Comparison of ENCODE assay signal across 16 mouse cellular contexts in genomic region chr6:38351930-38352329, GRCm38 (mm10). TPM values are rescaled to one million over a fixed set of nuclear protein-coding genes. Genes with fewer than 3 reads are reported as not detected.
DNase-seq lines count a peak whose midpoint lies in the region; ATAC-seq and TF ChIP-seq lines count a peak whose summit lies in the region.
"Had no signal": no experiment of that assay in that cellular context is flagged by ENCODE, and none has a peak within 500 bp of the region (broad histone marks: within the 10 kb centered on the region; RNA-seq: fewer than 3 reads in every experiment).

No protein-coding gene starts in this region.

- H3K9ac ChIP-seq in heart, embryonic 16.5 days (ENCODE audit: low read length) = no peak overlapping the region
- H3K9ac ChIP-seq in MEL (ENCODE audit: control insufficient read depth, low read depth, low read length, poor library complexity, severe bottlenecking) = peak overlapping the region; percentile 90
- H3K9ac ChIP-seq in liver, embryonic 15.5 days = peak overlapping the region; percentile 95
- H3K9ac ChIP-seq: lung, embryonic 15.5 days; stomach, embryonic 15.5 days had no signal

- TF ChIP-seq EP300 in MEL (IDR thresholded peaks at IDR 0.05; ENCODE audit: low read depth in 1 of 2, low read length in 2 of 2) = peak; percentile 51 to 78

- H3K9me3 ChIP-seq in heart, embryonic 16.5 days (replicated peaks; ENCODE audit: control insufficient read depth, low read length) = no peaks in the 10 kb centered on the region
- no peaks in the 10 kb centered on the region for H3K9me3 ChIP-seq in MEL (replicated peaks; ENCODE audit: insufficient read depth, low read length)
- no peaks in the 10 kb centered on the region for H3K9me3 ChIP-seq in liver, embryonic 15.5 days (replicated peaks)
- H3K9me3 ChIP-seq: lung, embryonic 15.5 days; stomach, embryonic 15.5 days had no signal

- no peak for DNase-seq in heart, adult 18-20 months
- DNase-seq in A20 (ENCODE audit: low read depth, low spot score) (peak; percentile 50), MEL (ENCODE audit: low read depth, low spot score) (peak; percentile 88)
- DNase-seq in urinary bladder, postnatal 14 days (ENCODE audit: low spot score) = no peak
- DNase-seq in embryo, embryonic 11 days = no peak
- no peak for DNase-seq in thymus, adult 2 months
- DNase-seq: cerebellum, adult 8-10 months; heart, postnatal 36 days; kidney, adult 2 months; layer of hippocampus, postnatal 36 days had no signal

- peaks cover 13% of the 10 kb centered on the region; the same call in 1 of the 2 replicates for H3K4me1 ChIP-seq in heart, embryonic 16.5 days (ENCODE audit: control insufficient read depth, insufficient read depth, low read length)
- peaks cover 0 to 26% of the 10 kb centered on the region in 2 experiments; a peak in 3 of 4 replicates for H3K4me1 ChIP-seq in MEL (ENCODE audit: control insufficient read depth in 1 of 2, insufficient read depth in 2 of 2, low read length in 2 of 2)
- H3K4me1 ChIP-seq in liver, embryonic 15.5 days (replicated peaks) = peaks cover 72% of the 10 kb centered on the region
- H3K4me1 ChIP-seq in thymus, adult 2 months (replicated peaks; ENCODE audit: control insufficient read depth, insufficient read depth, low read length) = peaks cover 17% of the 10 kb centered on the region

- H3K27me3 ChIP-seq in heart, embryonic 16.5 days (ENCODE audit: control insufficient read depth, insufficient read depth, low read length) = peaks cover 12% of the 10 kb centered on the region
- no peaks in the 10 kb centered on the region for H3K27me3 ChIP-seq in MEL (ENCODE audit: control insufficient read depth in 1 of 2, insufficient read depth in 2 of 2, low read length in 2 of 2)
- H3K27me3 ChIP-seq in liver, embryonic 15.5 days = no peaks in the 10 kb centered on the region
- H3K27me3 ChIP-seq in thymus, adult 2 months (ENCODE audit: control insufficient read depth, insufficient read depth, low read length) = no peaks in the 10 kb centered on the region

- H3K36me3 ChIP-seq in heart, embryonic 16.5 days (ENCODE audit: control insufficient read depth, insufficient read depth) = no peaks in the 10 kb centered on the region
- H3K36me3 ChIP-seq in MEL (ENCODE audit: control insufficient read depth in 1 of 2, insufficient read depth in 2 of 2, low read length in 2 of 2) = peaks cover 12 to 32% of the 10 kb centered on the region in 2 experiments
- H3K36me3 ChIP-seq in liver, embryonic 15.5 days (replicated peaks) = peaks cover 47% of the 10 kb centered on the region
- H3K36me3 ChIP-seq in thymus, adult 2 months (ENCODE audit: control insufficient read depth, insufficient read depth, low read length) = no peaks in the 10 kb centered on the region
- H3K36me3 ChIP-seq: lung, embryonic 15.5 days; stomach, embryonic 15.5 days had no signal

- TF ChIP-seq CTCF in MEL (IDR thresholded peaks at IDR 0.05 in 2 of 3, conservative IDR thresholded peaks at IDR 0.05 in 1 of 3; ENCODE audit: control insufficient read depth in 1 of 3, insufficient read depth in 1 of 3, low read depth in 2 of 3, low read length in 3 of 3, poor library complexity in 1 of 3, severe bottlenecking in 1 of 3) = no peak
- TF ChIP-seq CTCF in thymus, adult 2 months (IDR thresholded peaks at IDR 0.05; ENCODE audit: borderline replicate concordance, control insufficient read depth, extremely low read depth, insufficient read depth, low read length, poor library complexity) = no peak

- peak overlapping the region; percentile 81 for H3K4me2 ChIP-seq in heart, embryonic 16.5 days (ENCODE audit: low read depth, low read length)
- H3K4me2 ChIP-seq in liver, embryonic 15.5 days = peak overlapping the region; percentile 76

- TF ChIP-seq POLR2A in MEL (IDR thresholded peaks at IDR 0.05; ENCODE audit: control insufficient read depth in 1 of 2, insufficient read depth in 1 of 2, low read depth in 1 of 2, low read length in 2 of 2, poor library complexity in 1 of 2) = no peak
- no peak for TF ChIP-seq POLR2A in thymus, adult 2 months (IDR thresholded peaks at IDR 0.05; ENCODE audit: control insufficient read depth, extremely low read depth, insufficient read depth, low read length, poor library complexity)

- H3K4me3 ChIP-seq in heart, embryonic 16.5 days (ENCODE audit: low read length) = peak overlapping the region; percentile 21; the same call in 1 of the 2 replicates
- peak overlapping the region; percentile 93 to 97 for H3K4me3 ChIP-seq in MEL (ENCODE audit: control insufficient read depth in 1 of 2, insufficient read depth in 1 of 2, low read depth in 2 of 2, low read length in 2 of 2)
- peak overlapping the region; percentile 85 for H3K4me3 ChIP-seq in liver, embryonic 15.5 days (replicated peaks)
- no peak overlapping the region for H3K4me3 ChIP-seq in thymus, adult 2 months (ENCODE audit: control insufficient read depth, insufficient read depth, low read length)

- no peak for ATAC-seq in heart, embryonic 16.5 days (replicated peaks; ENCODE audit: extremely low read depth, insufficient read depth, low FRiP score)
- ATAC-seq in liver, embryonic 15.5 days (ENCODE audit: insufficient read depth) = no peak
- ATAC-seq: forebrain, embryonic 16.5 days had no signal

- H3K27ac ChIP-seq in heart, embryonic 16.5 days (ENCODE audit: low read length) = no peak overlapping the region
- peak overlapping the region; percentile 92 for H3K27ac ChIP-seq in MEL (ENCODE audit: control insufficient read depth, low read depth, low read length)
- peak overlapping the region; percentile 100 for H3K27ac ChIP-seq in liver, embryonic 15.5 days (replicated peaks)
- H3K27ac ChIP-seq in thymus, adult 2 months (ENCODE audit: control insufficient read depth, insufficient read depth, low read length) = no peak overlapping the region; the same call in 1 of the 2 replicates
- H3K27ac ChIP-seq: lung, embryonic 15.5 days; stomach, embryonic 15.5 days had no signal

- H3K79me2 ChIP-seq in MEL (ENCODE audit: control insufficient read depth, insufficient read depth, low read length, poor library complexity) = peaks cover 62% of the 10 kb centered on the region

- TF ChIP-seq RAD21 in MEL (IDR thresholded peaks at IDR 0.05; ENCODE audit: low read depth, low read length) = no peak

- WGBS in heart, embryonic 16.5 days = 65% methylated on average over 4 of the region's 4 CpGs
- WGBS in liver, embryonic 15.5 days (ENCODE audit: insufficient replicate concordance) = 14% methylated on average over 4 of the region's 4 CpGs
- 8% methylated on average over 4 of the region's 4 CpGs for WGBS in thymus, adult 2 months

TF ChIP-seq in MEL, 35 proteins besides CTCF, POLR2A, EP300 and RAD21 (continues in another document):
- TF ChIP-seq ZMIZ1 (IDR thresholded peaks at IDR 0.05; ENCODE audit: low read depth, low read length) (0 out of 2 replicates have a peak, but pooled peaks have one; percentile 5), SIN3A (IDR thresholded peaks at IDR 0.05; ENCODE audit: low read length) (peak; percentile 78), JUND (IDR thresholded peaks at IDR 0.05; ENCODE audit: low read depth, low read length) (0 out of 2 replicates have a peak, but pooled peaks have one; percentile 10), ELF1 (IDR thresholded peaks at IDR 0.05; ENCODE audit: low read depth, low read length) (peak; percentile 85), ZNF384 (IDR thresholded peaks at IDR 0.05; ENCODE audit: low read depth, low read length) (peak; percentile 81), POLR2AphosphoS5 (IDR thresholded peaks at IDR 0.05; ENCODE audit: borderline replicate concordance, low read depth, low read length) (no peak), ETS1 (IDR thresholded peaks at IDR 0.05; ENCODE audit: low read depth, low read length) (peak; percentile 73; the same call in 1 of the 2 replicates), RCOR1 (IDR thresholded peaks at IDR 0.05; ENCODE audit: low read depth, low read length) (peak; percentile 71), MYB (IDR thresholded peaks at IDR 0.05; ENCODE audit: low read depth, low read length) (no peak), TCF12 (IDR thresholded peaks at IDR 0.05; ENCODE audit: low read depth, low read length) (peak; percentile 43; the same call in 1 of the 2 replicates), KAT2A (conservative IDR thresholded peaks at IDR 0.05; ENCODE audit: low read depth, low read length) (peak; percentile 45; the same call in 1 of the 2 replicates), MYC (IDR thresholded peaks at IDR 0.05; ENCODE audit: low read depth, low read length) (peak; percentile 78), MXI1 (IDR thresholded peaks at IDR 0.05; ENCODE audit: low read depth, low read length) (no peak), USF2 (IDR thresholded peaks at IDR 0.05; ENCODE audit: borderline replicate concordance in 1 of 2, insufficient read depth in 1 of 2, low read depth in 1 of 2, low read length in 2 of 2) (no peak), CHD2 (IDR thresholded peaks at IDR 0.05; ENCODE audit: low read length) (no peak), HCFC1 (IDR thresholded peaks at IDR 0.05; ENCODE audit: low read depth, low read length) (peak; percentile 71; the same call in 1 of the 2 replicates)

RNA-seq across cellular contexts. Expression of gene Zc3hav1, which starts 2.5 kb away (rescaled TPM):
- 8.9 and 12.4 TPM in 2 replicates for polyA plus RNA-seq in heart, embryonic 16.5 days (2015; fragmentation: Nextera tagmentation; extraction: Ambion mirVana)
- total RNA-seq in heart, adult 18-20 months (2021) = 10 to 100 TPM; 16.2 to 18.9 TPM
- 66.6 and 88.1 TPM in 2 replicates for total RNA-seq in MEL (2012; rRNA removed)
- polyA plus RNA-seq in MEL (2012; ENCODE audit: insufficient read depth in 1 of 2, insufficient read length in 2 of 2, low read depth in 1 of 2, low replicate concordance in 2 of 2, missing spikeins in 1 of 2) = 10 to 100 TPM; 68.3 to 71.0 TPM
- 23.4 and 23.6 TPM in 2 replicates for polyA plus RNA-seq in liver, embryonic 15.5 days (2015; fragmentation: Nextera tagmentation; extraction: Ambion mirVana)
- polyA plus RNA-seq in thymus, adult 2 months (2012; rRNA removed) = 79.0 and 86.4 TPM in 2 replicates

RNA-seq across cellular contexts. Expression of gene Ttc26, which starts 29.3 kb away (rescaled TPM):
- polyA plus RNA-seq in heart, embryonic 16.5 days (2015; fragmentation: Nextera tagmentation; extraction: Ambion mirVana) = 2.6 and 2.8 TPM in 2 replicates
- 1 to 10 TPM; 1.7 to 2.4 TPM for total RNA-seq in heart, adult 18-20 months (2021)
- 1.3 and 1.4 TPM in 2 replicates for total RNA-seq in MEL (2012; rRNA removed)
- polyA plus RNA-seq in MEL (2012; ENCODE audit: insufficient read depth in 1 of 2, insufficient read length in 2 of 2, low read depth in 1 of 2, low replicate concordance in 2 of 2, missing spikeins in 1 of 2) = 1 to 10 TPM in 1 of 2 experiments, not detected in 1; 2.1 TPM
- 0.23 and 0.30 TPM in 2 replicates for polyA plus RNA-seq in liver, embryonic 15.5 days (2015; fragmentation: Nextera tagmentation; extraction: Ambion mirVana)
- 0.44 and 0.62 TPM in 2 replicates for polyA plus RNA-seq in thymus, adult 2 months (2012; rRNA removed)
- total RNA-seq: monocyte, adult 5-6 weeks had no signal

RNA-seq across cellular contexts. Expression of gene Zc3hav1l, which starts 52.9 kb away (rescaled TPM):
- polyA plus RNA-seq in heart, embryonic 16.5 days (2015; fragmentation: Nextera tagmentation; extraction: Ambion mirVana) = 5.2 TPM in 2 replicates
- total RNA-seq in heart, adult 18-20 months (2021) = 1 to 10 TPM; 1.1 to 1.3 TPM
- total RNA-seq in MEL (2012; rRNA removed) = 1.8 and 2.0 TPM in 2 replicates
- 1 to 10 TPM in 1 of 2 experiments, not detected in 1; 5.8 TPM for polyA plus RNA-seq in MEL (2012; ENCODE audit: insufficient read depth in 1 of 2, insufficient read length in 2 of 2, low read depth in 1 of 2, low replicate concordance in 2 of 2, missing spikeins in 1 of 2)
- 1.4 and 1.5 TPM in 2 replicates for polyA plus RNA-seq in liver, embryonic 15.5 days (2015; fragmentation: Nextera tagmentation; extraction: Ambion mirVana)
- polyA plus RNA-seq in thymus, adult 2 months (2012; rRNA removed) = 6.6 and 7.4 TPM in 2 replicates
- total RNA-seq: monocyte, adult 5-6 weeks had no signal

Comparison
In these comparisons a context has a peak if more than half of its experiments do, and no peak if none do; other contexts are left out.
1. H3K27ac ChIP-seq: peak in MEL (single experiment) and liver, embryonic 15.5 days (single experiment); none in heart, embryonic 16.5 days (single experiment) and thymus, adult 2 months (single experiment).
2. DNase-seq: peak in A20 (single experiment) and MEL (single experiment); none in heart, adult 18-20 months (0 of 2), urinary bladder, postnatal 14 days (single experiment), embryo, embryonic 11 days (single experiment) and thymus, adult 2 months (single experiment).